Mouse (Mus musculus): Measurements from ENCODE around the gene Fam122b.

GRCm38 (mm10) chrX:53220855-53221254 lies 48.8 kb downstream of the Fam122b start:
- no peak for TF ChIP-seq GATA1 (IDR thresholded peaks at IDR 0.05; ENCODE audit: borderline replicate concordance, low read length)
- TF ChIP-seq FLI1 (IDR thresholded peaks at IDR 0.05; ENCODE audit: low read length), result no peak
